Mouse (Mus musculus): ENCODE results near the gene Gapdh.
A peak's percentile ranks its signal among the peaks of the same experiment; 100 is the strongest.
"Not testable (repeated sequence)": the region's sequence is repeated elsewhere in the genome, so short reads cannot be mapped to it uniquely, and the experiment has no call there.

The Gapdh gene

DNA sequence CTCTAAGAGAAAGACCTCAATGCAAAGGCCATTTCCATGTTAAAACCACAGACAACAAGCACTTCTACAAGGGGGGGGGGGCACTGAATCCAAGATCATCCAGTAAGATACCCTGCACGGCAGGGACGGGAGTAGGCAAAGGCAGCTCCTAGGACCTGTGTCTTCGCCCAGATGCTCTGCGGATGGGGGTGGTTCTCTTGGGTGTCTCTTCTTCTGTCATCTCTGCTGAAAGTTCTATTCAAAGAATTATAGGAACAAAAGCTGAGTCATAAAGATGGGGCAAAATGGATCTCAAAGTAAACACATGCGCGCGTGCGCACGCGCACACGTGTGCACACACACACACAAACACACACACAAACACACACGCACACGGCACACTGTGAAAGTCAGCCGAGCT is 1.8 kb upstream of the Gapdh start:
- no peak for DNase-seq (ENCODE audit: low spot score in 2 of 2)

DNA sequence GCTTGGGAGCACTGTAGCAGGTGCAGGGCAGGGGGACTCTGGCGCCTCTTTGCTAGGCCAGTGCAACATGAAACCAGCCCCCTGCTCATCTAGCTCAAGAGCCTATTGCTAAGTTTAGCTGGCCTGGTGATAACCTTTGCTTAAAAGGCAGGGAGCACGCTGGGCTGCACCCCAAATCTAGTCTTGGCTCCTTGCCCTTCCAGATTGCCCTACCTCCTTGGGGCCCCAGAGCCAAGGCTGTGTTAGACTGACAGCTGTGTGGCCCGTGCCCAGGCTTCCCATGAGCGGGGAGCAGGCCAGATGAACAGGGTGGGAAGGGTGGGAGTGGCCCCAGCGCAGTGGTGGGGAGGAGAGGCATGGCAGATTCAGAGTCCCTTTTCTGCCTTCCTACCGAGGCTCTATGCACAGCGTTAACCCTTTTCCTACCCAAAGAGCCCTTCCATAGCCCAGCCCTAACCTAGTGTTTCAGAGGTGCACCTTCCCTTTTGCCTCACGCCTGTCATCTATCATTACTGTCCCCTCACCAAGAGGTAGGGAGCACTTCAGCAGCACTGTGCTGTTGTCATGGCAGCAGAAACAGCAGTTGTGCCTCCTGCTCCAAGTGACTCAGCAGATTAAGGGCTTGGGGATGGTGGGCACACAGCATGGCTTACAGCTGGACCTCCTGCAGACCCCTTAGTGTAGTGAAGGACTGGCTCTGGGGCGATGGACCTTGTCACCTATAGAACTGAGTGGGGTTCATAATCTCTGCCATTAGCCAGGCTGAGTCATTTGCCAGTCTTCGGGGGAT is 789 bp upstream of the Gapdh start:
- no peak for DNase-seq (ENCODE audit: low spot score in 2 of 2)

DNA sequence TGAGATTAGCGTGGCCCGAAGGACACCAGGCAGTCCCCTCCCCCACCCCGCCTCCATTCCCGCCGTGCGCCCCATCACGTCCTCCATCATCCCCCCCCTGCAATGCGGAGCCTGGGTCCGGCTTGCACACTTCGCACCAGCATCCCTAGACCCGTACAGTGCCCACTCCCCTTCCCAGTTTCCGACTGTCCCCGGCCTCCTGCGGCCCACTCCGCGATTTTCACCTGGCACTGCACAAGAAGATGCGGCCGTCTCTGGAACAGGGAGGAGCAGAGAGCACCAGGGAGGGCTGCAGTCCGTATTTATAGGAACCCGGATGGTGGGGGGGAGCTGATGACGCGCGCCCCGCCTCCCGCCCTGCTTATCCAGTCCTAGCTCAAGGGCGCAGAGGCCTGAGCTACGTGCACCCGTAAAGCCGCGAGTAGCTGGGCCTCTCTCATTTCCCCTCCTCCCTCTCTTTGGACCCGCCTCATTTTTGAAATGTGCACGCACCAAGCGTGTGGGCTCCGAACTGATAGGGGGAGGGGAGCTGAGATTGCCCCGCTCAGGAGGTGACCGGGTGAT is 857 bp downstream of the Gapdh start:
- peak; percentile 96 to 98 for DNase-seq (ENCODE audit: low spot score in 2 of 2)

DNA sequence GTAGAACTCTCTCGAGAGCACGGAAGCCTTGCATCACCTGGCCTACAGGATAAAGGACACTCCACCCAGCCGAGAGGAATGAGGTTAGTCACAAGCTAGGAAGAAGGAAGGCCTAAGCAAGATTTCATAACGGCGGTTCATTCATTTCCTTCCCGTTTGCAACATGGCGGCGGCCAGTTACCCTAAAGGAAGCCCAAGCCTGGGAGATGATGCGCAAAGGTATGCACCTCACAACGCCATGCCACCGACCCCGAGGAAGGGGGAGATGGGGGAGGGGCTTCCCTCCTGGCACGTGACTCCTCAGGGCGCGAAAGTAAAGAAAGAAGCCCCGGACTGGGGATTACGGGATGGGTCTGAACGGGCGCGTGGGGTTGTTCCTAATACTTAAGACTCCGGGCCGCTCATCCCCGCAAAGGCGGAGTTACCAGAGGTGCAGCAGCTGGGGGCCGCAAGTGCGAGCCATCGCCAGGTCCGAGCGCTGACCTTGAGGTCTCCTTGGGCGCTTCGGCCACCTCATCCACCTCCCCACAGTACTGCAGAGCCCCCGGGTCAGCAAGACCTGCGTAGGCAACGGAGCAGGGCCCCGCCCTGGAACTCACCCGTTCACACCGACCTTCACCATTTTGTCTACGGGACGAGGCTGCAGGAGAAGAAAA is 1.5 kb downstream of the Gapdh start:
- no peak for DNase-seq (ENCODE audit: low spot score in 2 of 2)

DNA sequence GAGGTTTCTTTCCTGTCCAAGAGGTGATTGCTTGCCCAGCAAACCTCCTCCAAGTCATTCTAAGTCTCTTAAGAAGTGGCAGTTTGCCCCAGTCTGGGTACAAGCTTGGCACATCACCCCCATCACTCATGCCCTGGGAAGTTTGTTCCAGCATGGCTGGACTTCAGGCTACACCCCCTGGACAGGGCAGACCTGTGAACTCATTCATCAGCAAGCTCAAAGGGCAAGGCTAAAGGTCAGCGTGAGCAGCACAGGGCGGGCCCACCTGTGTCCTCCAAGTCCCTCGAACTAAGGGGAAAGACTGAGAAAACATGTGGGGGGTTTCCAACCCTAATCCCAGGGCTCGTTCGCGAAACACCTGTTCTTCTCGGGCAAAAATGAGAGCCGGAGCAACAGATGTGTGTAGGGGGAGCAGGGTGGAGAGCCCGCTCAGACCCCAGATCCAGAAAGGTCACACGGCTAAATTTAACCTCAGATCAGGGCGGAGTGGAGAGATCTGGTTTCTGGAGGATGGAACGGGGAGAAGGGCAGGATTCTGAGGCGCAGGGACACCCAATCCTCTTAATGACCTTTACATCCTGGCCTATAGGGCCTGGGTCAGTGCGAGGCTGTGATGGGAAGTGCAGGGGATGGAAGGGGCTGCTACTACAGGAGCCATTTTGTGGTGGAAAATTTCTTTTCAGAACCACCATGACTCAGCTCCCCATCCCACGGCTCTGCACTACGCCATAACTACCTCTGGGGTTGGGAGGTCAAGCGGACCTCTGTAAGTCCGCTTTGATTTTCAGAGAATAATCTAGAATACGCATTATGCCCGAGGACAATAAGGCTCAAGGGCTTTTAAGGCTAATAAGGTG is 2.2 kb downstream of the Gapdh start:
- no peak for DNase-seq (ENCODE audit: low spot score in 2 of 2)

DNA sequence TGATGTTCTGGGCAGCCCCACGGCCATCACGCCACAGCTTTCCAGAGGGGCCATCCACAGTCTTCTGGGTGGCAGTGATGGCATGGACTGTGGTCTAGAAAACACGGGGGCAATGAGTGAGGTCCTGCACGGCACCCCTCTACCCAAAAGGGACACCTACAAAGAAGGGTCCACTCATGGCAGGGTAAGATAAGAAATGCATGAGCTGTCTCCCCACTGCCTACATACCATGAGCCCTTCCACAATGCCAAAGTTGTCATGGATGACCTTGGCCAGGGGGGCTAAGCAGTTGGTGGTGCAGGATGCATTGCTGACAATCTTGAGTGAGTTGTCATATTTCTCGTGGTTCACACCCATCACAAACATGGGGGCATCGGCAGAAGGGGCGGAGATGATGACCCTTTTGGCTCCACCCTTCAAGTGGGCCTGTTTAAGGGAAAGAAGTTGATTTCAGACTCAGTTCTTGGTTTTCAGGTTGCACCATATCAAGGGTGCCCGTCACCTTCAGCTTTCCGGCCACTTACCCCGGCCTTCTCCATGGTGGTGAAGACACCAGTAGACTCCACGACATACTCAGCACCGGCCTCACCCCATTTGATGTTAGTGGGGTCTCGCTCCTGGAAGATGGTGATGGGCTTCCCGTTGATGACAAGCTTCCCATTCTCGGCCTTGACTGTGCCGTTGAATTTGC is 3.5 kb downstream of the Gapdh start:
- DNase-seq (ENCODE audit: low spot score in 2 of 2) = not testable (repeated sequence)

DNA sequence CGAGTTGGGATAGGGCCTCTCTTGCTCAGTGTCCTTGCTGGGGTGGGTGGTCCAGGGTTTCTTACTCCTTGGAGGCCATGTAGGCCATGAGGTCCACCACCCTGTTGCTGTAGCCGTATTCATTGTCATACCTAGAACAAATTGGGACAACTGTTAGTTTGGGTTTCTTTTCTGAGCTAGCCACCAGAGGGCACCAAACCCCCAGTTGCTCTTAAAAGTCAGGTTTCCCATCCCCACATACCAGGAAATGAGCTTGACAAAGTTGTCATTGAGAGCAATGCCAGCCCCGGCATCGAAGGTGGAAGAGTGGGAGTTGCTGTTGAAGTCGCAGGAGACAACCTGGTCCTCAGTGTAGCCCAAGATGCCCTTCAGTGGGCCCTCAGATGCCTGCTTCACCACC is 4.3 kb downstream of the Gapdh start:
- DNase-seq (ENCODE audit: low spot score in 2 of 2) = peak in 1 of 2 experiments; percentile 62

DNA sequence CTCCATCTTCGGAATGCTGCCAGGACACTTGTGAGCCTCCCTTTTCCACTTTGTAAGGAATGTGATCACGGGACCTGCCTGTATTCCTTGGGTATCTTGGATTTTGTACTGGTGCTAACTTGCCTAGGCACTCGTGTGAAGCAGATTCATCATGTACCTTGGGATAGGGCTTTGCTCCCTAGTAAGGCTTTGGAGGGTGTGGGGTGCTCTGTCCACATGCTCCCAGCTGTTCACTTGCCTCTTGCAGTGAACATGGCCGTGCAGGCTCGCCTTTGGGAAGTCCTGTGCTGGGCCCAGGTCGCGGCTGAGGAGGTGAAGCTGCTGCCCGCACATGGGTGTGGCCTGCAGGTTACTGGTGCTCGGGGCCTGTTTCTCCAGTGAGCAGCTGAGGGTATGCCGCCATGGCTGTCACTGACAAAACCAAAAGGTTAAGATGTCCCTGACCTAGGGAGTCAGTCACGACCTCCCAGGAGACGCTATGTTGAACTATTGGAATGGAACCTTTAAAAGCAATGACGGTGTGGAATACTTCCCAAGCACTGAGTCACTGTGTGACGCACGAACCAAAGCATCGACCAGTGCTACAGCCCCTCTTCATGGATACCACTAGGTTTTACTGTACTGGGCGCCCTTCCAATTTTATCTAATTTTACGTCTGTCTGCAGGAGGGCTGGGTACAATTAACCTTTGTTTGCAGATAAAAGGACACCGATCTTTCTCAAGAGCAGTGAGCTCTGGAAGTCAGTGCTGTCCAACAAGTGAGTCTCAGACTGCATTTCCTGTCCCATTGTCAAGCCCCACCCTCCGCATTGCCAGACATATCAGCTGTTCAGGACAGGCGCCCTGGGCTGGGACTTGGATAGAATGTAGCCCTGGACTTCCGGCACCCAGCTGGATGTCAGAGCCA is 5.2 kb downstream of the Gapdh start:
- DNase-seq (ENCODE audit: low spot score in 2 of 2) = peak in 1 of 2 experiments; percentile 53

DNA sequence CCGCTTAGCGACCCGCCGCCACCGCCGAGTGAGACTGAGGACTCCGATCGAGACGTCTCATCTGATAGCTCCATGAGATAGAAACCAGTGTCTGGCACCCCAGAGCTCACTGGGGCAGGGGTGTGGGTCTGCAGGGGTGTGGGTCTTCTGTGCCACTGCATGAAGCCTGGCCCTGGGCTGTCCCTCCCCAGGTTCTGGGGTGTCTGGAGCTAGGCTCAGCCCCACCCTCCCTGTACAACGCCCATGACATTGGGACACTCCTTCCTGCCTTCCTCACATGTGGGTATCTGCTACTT is 5.8 kb downstream of the Gapdh start:
- DNase-seq (ENCODE audit: low spot score in 2 of 2) = no peak

DNA sequence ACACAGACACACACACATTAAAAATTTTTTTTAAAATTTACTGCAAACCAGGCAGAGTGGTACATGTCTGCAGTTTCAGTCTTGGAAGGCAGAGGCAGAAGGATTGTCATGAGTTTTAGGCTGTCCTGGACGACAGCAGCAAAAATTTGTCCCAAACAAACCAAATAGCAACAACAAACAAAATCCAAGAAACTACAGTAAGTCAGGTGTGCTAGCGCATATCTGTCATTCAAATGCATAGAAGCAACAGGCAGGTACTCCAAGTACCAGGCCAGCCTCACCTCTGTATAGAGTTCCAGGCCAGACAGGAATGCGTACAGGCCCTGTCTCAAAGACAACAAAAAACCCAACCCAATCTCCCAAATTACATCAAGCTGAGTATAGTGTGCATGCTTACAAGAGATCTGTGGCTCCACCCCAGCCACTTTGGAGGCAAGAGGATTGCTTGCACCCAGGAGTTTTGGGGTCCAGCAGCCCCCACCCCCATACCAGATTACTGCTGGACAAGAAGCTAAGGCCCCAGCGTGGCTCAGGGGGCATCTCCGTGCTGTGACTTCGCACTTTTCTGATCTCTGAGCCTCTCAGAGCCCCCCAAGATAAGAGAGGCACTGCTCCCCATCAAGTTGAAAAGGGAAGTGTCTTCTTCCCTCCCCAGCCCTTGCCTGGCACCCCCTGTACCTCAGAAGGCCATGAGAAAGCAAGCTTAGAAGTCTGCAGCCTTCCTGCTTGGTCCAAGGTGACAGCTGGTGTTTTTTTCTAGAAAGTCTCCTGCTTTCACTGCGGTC is 6.3 kb downstream of the Gapdh start:
- DNase-seq (ENCODE audit: low spot score in 2 of 2) = no peak

DNA sequence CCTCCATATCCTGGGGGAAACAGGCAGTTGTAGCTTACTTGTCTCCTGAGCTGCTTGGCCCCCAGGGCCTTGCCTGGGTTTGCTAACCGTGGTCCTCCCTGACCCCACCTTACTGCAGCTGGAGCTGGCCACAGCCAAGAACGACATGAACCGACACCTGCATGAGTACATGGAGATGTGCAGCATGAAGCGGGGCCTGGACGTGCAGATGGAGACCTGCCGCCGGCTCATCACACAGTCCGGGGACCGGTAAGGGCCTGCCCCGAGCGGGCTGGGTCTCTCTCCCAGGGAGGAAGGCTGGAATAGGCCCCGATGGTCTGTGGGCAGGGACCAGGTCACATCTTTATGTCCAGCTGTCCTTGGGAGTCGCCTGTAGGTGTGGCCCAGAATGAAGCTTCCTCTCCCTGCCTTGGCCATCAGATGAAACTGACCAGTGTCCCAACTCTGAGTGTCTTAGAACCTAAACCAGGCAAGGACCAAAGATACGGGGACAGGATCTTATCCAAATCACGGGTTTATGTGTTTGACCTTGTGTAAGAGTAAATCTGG is 7.2 kb downstream of the Gapdh start:
- no peak for DNase-seq (ENCODE audit: low spot score in 2 of 2)

DNA sequence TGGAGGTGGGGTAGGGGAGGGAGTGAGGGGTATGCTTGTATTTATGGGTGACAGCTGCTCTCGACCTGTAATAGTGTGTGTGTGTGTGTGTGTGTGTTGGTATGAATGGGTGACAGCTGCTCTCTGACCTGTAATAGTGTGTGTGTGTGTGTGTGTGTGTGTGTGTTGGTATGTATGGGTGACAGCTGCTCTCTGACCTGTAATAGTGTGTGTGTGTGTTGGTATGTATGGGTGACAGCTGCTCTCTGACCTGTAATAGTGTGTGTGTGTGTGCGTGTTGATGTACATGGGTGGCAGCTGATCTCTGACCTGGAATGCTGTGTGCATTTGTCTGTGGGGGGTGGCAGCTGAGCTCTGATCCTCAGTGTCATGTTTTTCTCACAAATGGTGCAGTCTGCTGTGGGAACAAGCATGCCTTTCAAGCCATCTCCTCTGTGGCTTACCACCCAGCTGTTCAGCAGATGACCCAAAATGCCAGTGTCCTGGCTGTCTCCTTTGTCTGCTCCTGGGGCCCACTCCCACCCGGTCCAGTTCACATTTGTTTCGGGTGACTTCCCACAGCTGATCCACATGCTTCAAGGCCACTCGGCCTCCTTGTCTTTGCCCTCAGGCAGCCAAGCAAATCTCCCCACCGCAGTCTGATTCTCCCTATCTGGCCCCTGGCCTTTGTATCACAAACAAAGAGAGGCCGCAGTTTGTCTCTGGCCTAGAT is 9.2 kb downstream of the Gapdh start:
- DNase-seq (ENCODE audit: low spot score in 2 of 2) = no peak

DNA sequence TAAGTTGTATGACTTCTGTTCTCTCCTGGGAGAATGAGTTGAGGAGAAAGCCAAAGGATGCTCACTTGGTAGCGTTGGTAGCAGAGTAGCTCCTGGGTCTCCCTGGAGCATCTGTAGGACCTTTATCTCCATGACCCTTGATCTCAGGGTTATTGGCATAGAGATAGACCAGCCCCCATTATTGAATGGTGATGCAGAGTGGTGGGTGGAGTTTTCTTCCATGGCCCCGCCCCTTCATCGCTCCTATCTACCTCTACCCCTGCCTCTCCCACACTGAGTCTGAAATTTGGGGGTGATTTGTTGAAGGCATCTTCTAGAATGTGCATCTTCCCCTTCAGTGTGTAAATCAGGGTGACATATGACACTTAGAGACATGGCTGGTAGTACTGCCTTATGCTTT is 9.8 kb downstream of the Gapdh start:
- DNase-seq (ENCODE audit: low spot score in 2 of 2) = no peak

DNA sequence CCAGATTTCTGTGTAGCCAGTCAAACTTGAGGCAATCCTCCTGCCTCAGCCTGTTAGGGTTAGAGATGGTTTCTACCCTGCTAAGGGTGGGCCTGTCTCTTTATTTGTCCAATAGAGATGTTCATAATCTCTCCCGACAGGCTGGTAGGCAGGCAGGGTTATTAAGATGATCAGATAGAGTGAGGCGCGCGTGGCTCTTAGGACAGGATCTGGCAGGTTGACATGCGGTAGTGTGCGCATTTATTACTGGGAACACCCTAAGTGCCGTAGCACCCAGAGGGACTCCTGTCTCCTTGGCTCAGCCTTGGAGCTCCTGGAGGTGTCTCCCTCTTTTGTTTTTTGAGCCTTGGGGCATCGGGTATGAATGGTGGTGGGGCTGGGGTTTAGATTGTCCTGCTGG is 11.0 kb downstream of the Gapdh start:
- DNase-seq (ENCODE audit: low spot score in 2 of 2) = no peak

DNA sequence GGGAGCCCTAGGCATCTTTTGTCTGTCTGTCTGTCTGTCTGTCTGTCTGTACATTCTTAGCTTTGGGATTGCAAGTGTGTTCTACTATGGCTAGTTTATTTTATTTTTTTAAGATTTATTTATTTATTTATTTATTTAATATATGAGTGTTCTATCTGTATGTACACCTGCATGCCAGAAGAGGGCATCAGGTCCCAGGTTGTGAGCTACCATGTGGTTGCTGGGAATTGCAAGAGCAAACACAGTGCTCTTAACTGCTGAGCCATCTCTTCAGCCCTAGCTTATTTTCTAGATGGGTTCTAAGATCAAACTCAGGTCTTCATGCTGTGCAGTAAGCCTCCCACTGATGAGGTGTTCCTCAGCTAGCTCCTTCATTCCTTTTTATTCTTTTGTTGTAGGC is 11.7 kb downstream of the Gapdh start:
- no peak for DNase-seq (ENCODE audit: low spot score in 2 of 2)

DNA sequence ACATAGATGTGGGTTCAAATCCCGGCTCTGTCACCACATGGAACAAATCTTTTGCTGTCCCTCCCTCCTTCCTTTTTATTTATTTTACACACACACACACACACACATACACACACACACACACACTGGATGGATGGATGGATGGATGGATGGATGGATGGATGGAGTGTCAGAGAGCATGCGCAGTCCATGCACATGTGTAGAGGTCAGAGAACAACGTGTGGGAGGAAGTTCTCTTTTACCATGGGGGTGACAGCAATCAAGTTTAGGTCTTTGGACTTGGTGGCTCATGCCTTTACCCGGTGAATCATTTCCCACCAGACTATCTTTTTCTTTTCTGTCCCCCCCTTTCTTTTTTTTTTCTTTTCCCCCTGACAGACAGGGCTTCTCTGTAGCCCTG is 12.6 kb downstream of the Gapdh start:
- DNase-seq (ENCODE audit: low spot score in 2 of 2) = no peak

DNA sequence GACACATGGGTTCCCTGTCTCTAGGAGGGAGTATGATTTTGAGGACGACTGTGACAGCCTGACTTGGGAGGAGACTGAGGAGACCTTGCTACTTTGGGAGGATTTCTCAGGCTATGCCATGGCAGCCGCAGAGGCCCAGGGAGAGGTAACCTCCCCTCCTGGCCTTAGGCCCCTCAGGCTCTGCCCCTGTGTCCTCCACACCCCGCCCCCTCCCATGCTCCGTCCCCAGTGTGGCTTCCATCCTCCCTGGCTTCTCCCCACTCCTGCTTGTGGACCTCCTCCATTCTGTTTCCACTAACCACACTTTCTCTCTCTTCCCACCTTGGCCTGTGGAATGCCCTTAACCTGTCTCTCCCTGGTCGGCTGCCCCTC is 13.3 kb downstream of the Gapdh start:
- DNase-seq (ENCODE audit: low spot score in 2 of 2) = no peak

DNA sequence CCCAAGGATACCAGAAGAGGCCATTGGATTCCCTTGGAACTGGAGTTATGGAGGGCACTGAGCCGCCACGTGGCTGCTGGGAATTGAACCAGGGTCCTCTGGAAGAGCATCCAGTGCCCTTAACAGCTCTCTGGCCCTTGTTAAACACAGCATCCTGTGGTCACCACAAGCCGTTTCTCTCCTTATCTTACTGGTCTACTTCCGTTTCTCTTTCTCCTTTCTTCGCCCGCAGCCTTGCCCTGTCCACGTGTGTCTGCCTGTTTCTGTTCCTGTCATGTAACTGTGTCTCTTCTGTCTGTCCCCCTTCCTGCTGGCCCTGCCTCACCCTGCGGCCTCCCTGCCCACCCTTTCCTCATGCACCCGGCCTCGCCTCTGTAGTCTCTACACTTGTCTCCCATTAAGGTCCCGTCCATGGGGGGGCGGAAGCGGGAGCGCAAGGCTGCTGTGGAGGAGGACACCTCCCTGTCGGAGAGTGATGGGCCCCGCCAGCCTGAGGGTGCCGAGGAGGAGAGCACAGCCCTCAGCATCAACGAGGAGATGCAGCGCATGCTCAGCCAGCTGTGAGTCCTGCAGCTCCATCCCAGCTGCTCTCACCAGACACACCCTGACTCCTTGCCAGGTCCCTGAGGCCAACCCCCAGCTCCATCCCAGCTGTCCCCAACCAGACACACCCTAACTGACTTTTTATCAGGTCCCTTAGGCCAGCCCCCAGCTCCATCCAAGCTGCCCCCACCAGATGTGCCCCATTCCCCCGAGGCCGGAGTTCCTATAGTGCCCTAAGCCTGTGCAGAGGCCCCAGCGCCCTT is 13.9 kb downstream of the Gapdh start:
- no peak for DNase-seq (ENCODE audit: low spot score in 2 of 2)

Data from frontal cortex, postnatal 25 days (tissue).